Comparison of ENCODE assay signal across 8 mouse cellular contexts in genomic region chr9:114932607-114933006, GRCm38 (mm10). TPM values are rescaled to one million over a fixed set of nuclear protein-coding genes. Genes with fewer than 3 reads are reported as not detected.
DNase-seq lines count a peak whose midpoint lies in the region; ATAC-seq lines count a peak whose summit lies in the region.

No protein-coding gene starts in this region.

- H3K4me3 ChIP-seq in neural tube, embryonic 11.5 days (ENCODE audit: low read depth, low read length) = peak overlapping the region; percentile 73
- peak overlapping the region; percentile 64 for H3K4me3 ChIP-seq in forebrain, embryonic 12.5 days (replicated peaks)
- H3K4me3 ChIP-seq in midbrain, embryonic 10.5 days = peak overlapping the region; percentile 76

- no peaks in the 10 kb centered on the region for H3K27me3 ChIP-seq in neural tube, embryonic 11.5 days (ENCODE audit: control insufficient read depth, insufficient read depth, low read length)
- 0 out of 2 replicates have a peak, but pooled peaks cover 10% of the 10 kb centered on the region for H3K27me3 ChIP-seq in forebrain, embryonic 12.5 days
- peaks cover 11% of the 10 kb centered on the region for H3K27me3 ChIP-seq in midbrain, embryonic 10.5 days (ENCODE audit: low read depth, poor library complexity, severe bottlenecking)

- no peak overlapping the region for H3K27ac ChIP-seq in neural tube, embryonic 11.5 days (ENCODE audit: low read depth, low read length)
- no peak overlapping the region for H3K27ac ChIP-seq in forebrain, embryonic 12.5 days
- peak overlapping the region; percentile 46; the same call in 1 of the 2 replicates for H3K27ac ChIP-seq in midbrain, embryonic 10.5 days (replicated peaks)

- no peaks in the 10 kb centered on the region for H3K9me3 ChIP-seq in neural tube, embryonic 11.5 days (ENCODE audit: control insufficient read depth, low read length)
- H3K9me3 ChIP-seq in forebrain, embryonic 12.5 days = no peaks in the 10 kb centered on the region
- no peaks in the 10 kb centered on the region for H3K9me3 ChIP-seq in midbrain, embryonic 10.5 days (replicated peaks)

- no peak for ATAC-seq in neural tube, embryonic 11.5 days (ENCODE audit: insufficient read depth, low FRiP score, low TSS enrichment)
- no peak for ATAC-seq in forebrain, embryonic 12.5 days (ENCODE audit: low FRiP score)

- 26% methylated on average over 13 of the region's 13 CpGs for WGBS in neural tube, embryonic 11.5 days
- 30% methylated on average over 13 of the region's 13 CpGs for WGBS in forebrain, embryonic 12.5 days
- WGBS in midbrain, embryonic 10.5 days = 27% methylated on average over 13 of the region's 13 CpGs

- peak overlapping the region; percentile 70 for H3K9ac ChIP-seq in neural tube, embryonic 11.5 days (ENCODE audit: low read length)
- H3K9ac ChIP-seq in forebrain, embryonic 12.5 days = peak overlapping the region; percentile 73; the same call in 1 of the 2 replicates

- peaks cover 8% of the 10 kb centered on the region; the same call in 1 of the 2 replicates for H3K4me1 ChIP-seq in neural tube, embryonic 11.5 days (ENCODE audit: control insufficient read depth, insufficient read depth, low read length)
- peaks cover 16% of the 10 kb centered on the region for H3K4me1 ChIP-seq in forebrain, embryonic 12.5 days
- peaks cover 32% of the 10 kb centered on the region for H3K4me1 ChIP-seq in midbrain, embryonic 10.5 days

- DNase-seq in neural tube, embryonic 11.5 days (ENCODE audit: low spot score) = no peak
- DNase-seq in neural tube, embryonic 10.5 days (ENCODE audit: extremely low spot score, low spot score) = no peak
- DNase-seq in kidney, adult 8-10 months = peak; percentile 34 to 52
- no peak for DNase-seq in midbrain, embryonic 10.5 days (ENCODE audit: low spot score)
- no peak for DNase-seq in frontal cortex, postnatal 14 days (ENCODE audit: low spot score in 2 of 2)
- no peak for DNase-seq in natural killer cell, adult 2 months (ENCODE audit: low spot score in 2 of 2)
- DNase-seq in cerebellum, postnatal 36 days = no peak

- H3K4me2 ChIP-seq in neural tube, embryonic 11.5 days (ENCODE audit: low read depth) = peak overlapping the region; percentile 96
- H3K4me2 ChIP-seq in forebrain, embryonic 12.5 days = peak overlapping the region; percentile 94

- H3K36me3 ChIP-seq in neural tube, embryonic 11.5 days (ENCODE audit: control insufficient read depth, insufficient read depth, low read length) = no peaks in the 10 kb centered on the region; the same call in 1 of the 2 replicates
- no peaks in the 10 kb centered on the region for H3K36me3 ChIP-seq in forebrain, embryonic 12.5 days (replicated peaks)
- H3K36me3 ChIP-seq in midbrain, embryonic 10.5 days = no peaks in the 10 kb centered on the region

RNA-seq across cellular contexts. Expression of gene Gpd1l, which starts 1.2 kb away (rescaled TPM):
- polyA plus RNA-seq in neural tube, embryonic 11.5 days (2014; fragmentation: Nextera tagmentation; extraction: Ambion mirVana) = 11.5 and 12.0 TPM in 2 replicates
- 13.9 and 14.5 TPM in 2 replicates for polyA plus RNA-seq in forebrain, embryonic 12.5 days (2016; fragmentation: Nextera tagmentation; extraction: Ambion mirVana)
- 13.6 and 15.2 TPM in 2 replicates for polyA plus RNA-seq in midbrain, embryonic 10.5 days (2016; fragmentation: Nextera tagmentation; extraction: Ambion mirVana)

RNA-seq across cellular contexts. Expression of gene Osbpl10, which starts 45.8 kb away (rescaled TPM):
- 1.4 and 1.6 TPM in 2 replicates for polyA plus RNA-seq in neural tube, embryonic 11.5 days (2014; fragmentation: Nextera tagmentation; extraction: Ambion mirVana)
- polyA plus RNA-seq in forebrain, embryonic 12.5 days (2016; fragmentation: Nextera tagmentation; extraction: Ambion mirVana) = 1.6 TPM in 2 replicates
- polyA plus RNA-seq in midbrain, embryonic 10.5 days (2016; fragmentation: Nextera tagmentation; extraction: Ambion mirVana) = 0.97 and 1.5 TPM in 2 replicates

RNA-seq across cellular contexts. Expression of gene Rps27rt, which starts 49.9 kb away (rescaled TPM):
- polyA plus RNA-seq in neural tube, embryonic 11.5 days (2014; fragmentation: Nextera tagmentation; extraction: Ambion mirVana) = 307 and 376 TPM in 2 replicates
- polyA plus RNA-seq in forebrain, embryonic 12.5 days (2016; fragmentation: Nextera tagmentation; extraction: Ambion mirVana) = 292 and 346 TPM in 2 replicates
- polyA plus RNA-seq in midbrain, embryonic 10.5 days (2016; fragmentation: Nextera tagmentation; extraction: Ambion mirVana) = 227 and 286 TPM in 2 replicates

Comparison
In these comparisons a context has a peak if more than half of its experiments do, and no peak if none do; other contexts are left out.
1. DNase-seq: peak in kidney, adult 8-10 months (2 of 2); none in neural tube, embryonic 11.5 days (single experiment), neural tube, embryonic 10.5 days (single experiment), midbrain, embryonic 10.5 days (single experiment), frontal cortex, postnatal 14 days (0 of 2), natural killer cell, adult 2 months (0 of 2) and cerebellum, postnatal 36 days (0 of 2).
2. Peak in every context shown above with its lines, with median percentiles within 50 percentile points of each other: H3K4me3 ChIP-seq.